Mouse (Mus musculus) bone marrow, adult 2 months (tissue): Measurements from ENCODE around the gene Cox4i1. TPM values are rescaled to one million over a fixed set of nuclear protein-coding genes. Genes with fewer than 3 reads are reported as not detected.

ENCODE experiments used
- H3K27ac ChIP-seq: fragments of 200-500 bp; 2 replicates; pipeline ENCODE4 v1.5.1; 2012; ENCODE audit warnings: low read depth, mild to moderate bottlenecking, control low read depth, inconsistent platforms, low read length; ENCODE audit not compliant: control insufficient read depth, poor library complexity, insufficient read depth
- H3K4me1 ChIP-seq: fragments of 200-500 bp; 2 replicates; pipeline ENCODE4 v1.6.1; 2011; ENCODE audit warnings: low read length; ENCODE audit not compliant: control insufficient read depth, insufficient read depth
- H3K4me3 ChIP-seq: fragments of 200-500 bp; replicated peaks from 2 replicates; pipeline ENCODE3; 2011; ENCODE audit warnings: mild to moderate bottlenecking, low read depth, low read length, control low read depth; ENCODE audit not compliant: control insufficient read depth
- CTCF ChIP-seq: fragments of 200-500 bp; IDR thresholded peaks from 2 replicates; pipeline ENCODE4 v1.5.1; 2011; ENCODE audit warnings: low read length, control low read depth; ENCODE audit not compliant: control insufficient read depth, insufficient read depth
- POLR2A ChIP-seq: fragments of 200-500 bp; IDR thresholded peaks from 2 replicates; pipeline ENCODE4 v1.6.1; 2011; ENCODE audit warnings: low read depth, mild to moderate bottlenecking, control low read depth, low read length, borderline replicate concordance; ENCODE audit not compliant: control insufficient read depth
- WGBS: fragments of 180-500 bp; shearing (Covaris S2); methylation state at CpG from one replicate; pipeline ENCODE4 v1.1.7; 2018; 5-methylcytosine and 5-hydroxymethylcytosine counted together
- polyA plus RNA-seq: library from polyadenylated mRNA; stranded (reverse); fragments of >200 nt; gene quantifications from 2 replicates; pipeline ENCODE4 v1.2.4, GENCODE M21; 2011; ENCODE audit warnings: low replicate concordance; ENCODE audit not compliant: missing spikeins, insufficient read depth, insufficient read length

Cox4i1 gene
- polyA plus RNA-seq, 1 experiment = 448 TPM

DNA sequence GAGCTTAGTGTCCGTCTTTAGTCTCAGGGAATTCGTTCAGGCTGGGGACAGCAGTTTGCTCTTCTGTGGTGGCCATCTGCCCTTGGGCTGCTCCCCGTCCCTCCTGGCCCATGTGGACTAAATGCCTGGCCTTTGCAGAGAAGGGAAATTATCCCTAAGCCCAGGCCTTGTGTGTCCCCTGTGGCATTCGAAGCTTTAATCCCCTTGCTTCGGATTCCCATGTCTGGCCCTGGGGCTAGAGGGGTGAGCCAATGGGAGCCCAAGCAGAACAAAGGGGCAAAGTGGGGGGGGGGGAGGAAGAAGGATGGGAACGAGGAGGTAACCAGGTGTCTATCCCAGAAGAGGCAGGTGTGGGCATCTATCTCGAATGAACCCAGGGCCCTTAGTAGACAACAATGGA lies 20.5 kb upstream of the Cox4i1 start, which contains the start of gene 1190005I06Rik:
TSS of gene 1190005I06Rik (minus strand) at position 101 of the 400 bp plus-strand sequence.
- WGBS = 77% methylated on average over 7 of the region's 7 CpGs
- Histone ChIP-seq H3K4me3 (no peak within 1 kb of the TSS), H3K27ac (no peak within 1 kb of the TSS), H3K4me1 (no peaks in the 10 kb centered on the region)
- TF ChIP-seq CTCF = no peak
- no peak for TF ChIP-seq POLR2A

- TF ChIP-seq CTCF (no peak), POLR2A (no peak)
- WGBS = 84% methylated on average over 7 of the region's 7 CpGs
Observed at GRCm38 (mm10) chr8:120656322-120657052, 11.5 kb upstream of the Cox4i1 start.

GRCm38 (mm10) chr8:120657415-120657814 lies 10.6 kb upstream of the Cox4i1 start:
- H3K4me1 ChIP-seq = no peaks in the 10 kb centered on the region
- 91% methylated on average over 8 of the region's 8 CpGs for WGBS

More at GRCm38 (mm10) chr8:120656322-120657052, 11.5 kb upstream of the Cox4i1 start:
- no peak overlapping the region for H3K27ac ChIP-seq
- H3K4me1 ChIP-seq = no peaks in the 10 kb centered on the region
- no peak overlapping the region for H3K4me3 ChIP-seq

DNA sequence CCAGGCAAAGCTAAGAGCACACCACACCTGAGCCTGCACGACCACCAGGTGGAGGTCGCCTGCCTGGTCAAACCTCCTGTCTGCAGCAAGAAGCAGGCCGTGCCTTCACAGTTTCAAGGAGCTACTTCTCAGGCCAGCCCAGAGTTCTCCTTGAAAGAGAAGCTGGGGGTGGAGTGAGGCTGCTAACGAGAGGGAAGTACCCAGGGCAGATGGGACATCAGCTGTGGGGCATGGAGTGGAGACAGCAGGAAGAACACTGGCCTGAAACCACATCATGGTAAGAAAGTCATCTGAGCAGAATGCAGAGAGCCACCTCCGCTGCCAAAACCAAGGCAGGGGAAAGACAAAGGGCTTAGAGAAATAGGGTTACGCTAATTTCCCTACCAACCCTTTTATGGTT lies 3.5 kb upstream of the Cox4i1 start:
- 43% methylated on average over 6 of the region's 6 CpGs for WGBS
- Histone ChIP-seq H3K27ac (no peak overlapping the region), H3K4me1 (peaks cover 5% of the 10 kb centered on the region; the same call in 1 of the 2 replicates), H3K4me3 (no peak overlapping the region)
- no peak for TF ChIP-seq POLR2A
- TF ChIP-seq CTCF = no peak

More at GRCm38 (mm10) chr8:120657415-120657814, 10.6 kb upstream of the Cox4i1 start:
- Histone ChIP-seq H3K27ac (no peak overlapping the region), H3K4me3 (no peak overlapping the region)
- TF ChIP-seq POLR2A (no peak), CTCF (no peak)

GRCm38 (mm10) chr8:120665726-120666455 lies 2.1 kb upstream of the Cox4i1 start:
- peaks cover 5% of the 10 kb centered on the region; the same call in 1 of the 2 replicates for H3K4me1 ChIP-seq
- no peak for TF ChIP-seq CTCF
- no peak for TF ChIP-seq POLR2A
- whole genome bisulfite sequencing = 76% methylated on average over 3 of the region's 3 CpGs
- H3K27ac ChIP-seq = no peak overlapping the region
- no peak overlapping the region for H3K4me3 ChIP-seq

GRCm38 (mm10) chr8:120666807-120667470 lies 1.1 kb upstream of the Cox4i1 start:
- H3K4me1 ChIP-seq = peaks cover 5% of the 10 kb centered on the region; the same call in 1 of the 2 replicates
- WGBS = 14% methylated on average over 17 of the region's 17 CpGs
- H3K27ac ChIP-seq = no peak overlapping the region
- peak overlapping the region; percentile 84 for H3K4me3 ChIP-seq
- no peak for TF ChIP-seq POLR2A
- no peak for TF ChIP-seq CTCF

DNA sequence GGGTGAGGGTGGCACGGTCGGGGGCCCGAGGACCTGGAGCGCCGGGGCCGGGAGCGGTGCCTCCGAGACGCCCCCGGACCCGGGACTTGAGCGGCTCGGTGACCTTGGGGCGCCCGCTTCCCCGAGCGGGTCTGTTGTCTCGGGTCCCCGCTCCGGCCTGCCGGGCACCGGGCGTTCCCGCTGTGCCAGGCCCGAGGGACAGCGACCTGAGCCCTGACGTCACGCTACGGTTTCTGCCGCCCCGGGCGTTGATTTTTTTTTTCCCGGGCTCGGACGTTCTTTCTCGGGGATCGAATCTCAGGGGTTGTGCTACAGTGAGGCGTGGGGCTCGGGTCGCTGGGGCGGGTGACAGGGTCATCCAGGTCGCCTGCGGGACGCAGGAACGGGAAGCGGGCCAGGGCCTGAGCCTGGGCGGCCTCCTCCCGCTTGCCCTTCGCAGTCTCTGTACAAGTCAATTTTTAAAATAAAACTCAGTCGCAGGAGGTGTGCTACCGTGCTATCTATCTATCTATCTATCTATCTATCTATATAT lies 418 bp downstream of the Cox4i1 start, which contains the start of gene Emc8:
TSS of gene Emc8 (minus strand) at position 200 of the 532 bp plus-strand sequence.
- TF ChIP-seq CTCF (no peak), POLR2A (no peak)
- H3K27ac ChIP-seq = peak within 1 kb of the TSS; percentile 92
- WGBS = under 1% methylated on average over 51 of the region's 51 CpGs
- H3K4me1 ChIP-seq = peaks cover 5% of the 10 kb centered on the region; the same call in 1 of the 2 replicates
- H3K4me3 ChIP-seq = peak within 1 kb of the TSS; percentile 84
